ENCODE assay signal across 18 mouse cellular contexts in genomic region chr7:101232716-101233115, GRCm38 (mm10).
DNase-seq lines count a peak whose midpoint lies in the region; ATAC-seq and TF ChIP-seq lines count a peak whose summit lies in the region.
"Had no signal": no experiment of that assay in that cellular context is flagged by ENCODE, and none has a peak within 500 bp of the region (broad histone marks: within the 10 kb centered on the region; RNA-seq: fewer than 3 reads in every experiment).

No protein-coding gene starts in this region.

- no peak for TF ChIP-seq CTCF in hindbrain, postnatal 0 days (IDR thresholded peaks at IDR 0.05; ENCODE audit: low read depth)

- H3K4me3 ChIP-seq in hindbrain, embryonic 14.5 days (replicated peaks; ENCODE audit: low read length), result no peak overlapping the region
- no peak overlapping the region for H3K4me3 ChIP-seq in hindbrain, postnatal 0 days (ENCODE audit: low read length)
- no peak overlapping the region for H3K4me3 ChIP-seq in midbrain, embryonic 13.5 days (replicated peaks)
- H3K4me3 ChIP-seq in midbrain, embryonic 15.5 days, result no peak overlapping the region
- H3K4me3 ChIP-seq: embryonic facial prominence, embryonic 10.5 days; forebrain, embryonic 13.5 days; heart, embryonic 10.5 days had no signal

- H3K4me1 ChIP-seq in hindbrain, embryonic 14.5 days (replicated peaks; ENCODE audit: control insufficient read depth, insufficient read depth, low read length), result 0 out of 2 replicates have a peak, but pooled peaks cover 7% of the 10 kb centered on the region
- no peaks in the 10 kb centered on the region for H3K4me1 ChIP-seq in hindbrain, postnatal 0 days (ENCODE audit: insufficient read depth, low read length)
- peaks cover 21% of the 10 kb centered on the region for H3K4me1 ChIP-seq in midbrain, embryonic 13.5 days (replicated peaks)
- no peaks in the 10 kb centered on the region for H3K4me1 ChIP-seq in midbrain, embryonic 15.5 days

- no peaks in the 10 kb centered on the region for H3K9me3 ChIP-seq in hindbrain, embryonic 14.5 days (ENCODE audit: control insufficient read depth, low read length)
- H3K9me3 ChIP-seq in hindbrain, postnatal 0 days (ENCODE audit: low read length), result no peaks in the 10 kb centered on the region
- no peaks in the 10 kb centered on the region for H3K9me3 ChIP-seq in midbrain, embryonic 13.5 days
- no peaks in the 10 kb centered on the region for H3K9me3 ChIP-seq in midbrain, embryonic 15.5 days
- H3K9me3 ChIP-seq: embryonic facial prominence, embryonic 10.5 days; forebrain, embryonic 13.5 days; G1E; heart, embryonic 10.5 days had no signal

- ATAC-seq in hindbrain, embryonic 14.5 days (ENCODE audit: low FRiP score), result no peak
- no peak for ATAC-seq in hindbrain, postnatal 0 days
- no peak for ATAC-seq in midbrain, embryonic 13.5 days
- no peak for ATAC-seq in midbrain, embryonic 15.5 days (replicated peaks)
- ATAC-seq: forebrain, embryonic 13.5 days had no signal

- H3K27ac ChIP-seq in hindbrain, embryonic 14.5 days, result peak overlapping the region; percentile 34; the same call in 1 of the 2 replicates
- no peak overlapping the region for H3K27ac ChIP-seq in hindbrain, postnatal 0 days
- H3K27ac ChIP-seq in midbrain, embryonic 13.5 days, result 0 out of 2 replicates have a peak overlapping the region, but pooled peaks have one; percentile 30
- no peak overlapping the region for H3K27ac ChIP-seq in midbrain, embryonic 15.5 days
- H3K27ac ChIP-seq: embryonic facial prominence, embryonic 10.5 days; forebrain, embryonic 13.5 days; heart, embryonic 10.5 days had no signal

- no peaks in the 10 kb centered on the region for H3K27me3 ChIP-seq in hindbrain, embryonic 14.5 days (ENCODE audit: control insufficient read depth, insufficient read depth, low read length)
- no peaks in the 10 kb centered on the region for H3K27me3 ChIP-seq in hindbrain, postnatal 0 days (ENCODE audit: insufficient read depth, low read length)
- H3K27me3 ChIP-seq in midbrain, embryonic 13.5 days, result no peaks in the 10 kb centered on the region
- H3K27me3 ChIP-seq in midbrain, embryonic 15.5 days (replicated peaks), result no peaks in the 10 kb centered on the region
- H3K27me3 ChIP-seq: forebrain, embryonic 13.5 days had no signal

- no peak overlapping the region for H3K9ac ChIP-seq in hindbrain, embryonic 14.5 days
- no peak overlapping the region for H3K9ac ChIP-seq in hindbrain, postnatal 0 days (replicated peaks; ENCODE audit: low read length)
- no peak overlapping the region for H3K9ac ChIP-seq in midbrain, embryonic 13.5 days (replicated peaks)
- no peak overlapping the region for H3K9ac ChIP-seq in midbrain, embryonic 15.5 days
- H3K9ac ChIP-seq: forebrain, embryonic 13.5 days had no signal

- no peak for DNase-seq in hindbrain, embryonic 14.5 days (ENCODE audit: low spot score)
- DNase-seq in hindbrain, postnatal 0 days (ENCODE audit: low spot score), result no peak
- DNase-seq in spleen, postnatal 36 days (ENCODE audit: low spot score in 2 of 2), result peak; percentile 51 to 62
- DNase-seq in spleen, postnatal 10 days (ENCODE audit: low spot score in 2 of 2), result no peak
- DNase-seq in gastrocnemius, postnatal 25 days, result no peak
- DNase-seq: adrenal gland, adult 8-10 months; adrenal gland, postnatal 36 days; cerebellum, adult 2 months; cerebellum, postnatal 10 days; heart, adult 18-20 months; heart, postnatal 10 days; heart, postnatal 4 days had no signal

- no peaks in the 10 kb centered on the region; the same call in 1 of the 2 replicates for H3K36me3 ChIP-seq in hindbrain, embryonic 14.5 days (replicated peaks; ENCODE audit: control insufficient read depth, insufficient read depth)
- H3K36me3 ChIP-seq in hindbrain, postnatal 0 days (ENCODE audit: insufficient read depth, low read length), result no peaks in the 10 kb centered on the region
- no peaks in the 10 kb centered on the region; the same call in 1 of the 2 replicates for H3K36me3 ChIP-seq in midbrain, embryonic 13.5 days
- no peaks in the 10 kb centered on the region for H3K36me3 ChIP-seq in midbrain, embryonic 15.5 days (replicated peaks)
- H3K36me3 ChIP-seq: G1E had no signal

- H3K4me2 ChIP-seq in hindbrain, embryonic 14.5 days (replicated peaks), result no peak overlapping the region
- H3K4me2 ChIP-seq in hindbrain, postnatal 0 days (ENCODE audit: low read depth, low read length), result no peak overlapping the region
- no peak overlapping the region for H3K4me2 ChIP-seq in midbrain, embryonic 13.5 days (replicated peaks)
- no peak overlapping the region for H3K4me2 ChIP-seq in midbrain, embryonic 15.5 days
- H3K4me2 ChIP-seq: forebrain, embryonic 13.5 days had no signal

- WGBS in hindbrain, embryonic 14.5 days, result 50% methylated on average over 3 of the region's 3 CpGs
- 54% methylated on average over 3 of the region's 3 CpGs for WGBS in hindbrain, postnatal 0 days
- WGBS in midbrain, embryonic 13.5 days, result 72% methylated on average over 3 of the region's 3 CpGs
- 52% methylated on average over 3 of the region's 3 CpGs for WGBS in midbrain, embryonic 15.5 days

Comparison
In these comparisons a context has a peak if more than half of its experiments do, and no peak if none do; other contexts are left out.
1. DNase-seq: peak in spleen, postnatal 36 days (2 of 2); none in hindbrain, embryonic 14.5 days (single experiment), hindbrain, postnatal 0 days (single experiment), spleen, postnatal 10 days (0 of 2) and gastrocnemius, postnatal 25 days (single experiment).
2. H3K27ac ChIP-seq: peak in hindbrain, embryonic 14.5 days (single experiment) and midbrain, embryonic 13.5 days (single experiment); none in hindbrain, postnatal 0 days (single experiment) and midbrain, embryonic 15.5 days (single experiment).